Mouse (Mus musculus) sigmoid colon, adult 10 weeks (tissue): ENCODE results near the gene Gm17555. TPM values are rescaled to one million over a fixed set of nuclear protein-coding genes. Genes with fewer than 3 reads are reported as not detected.

Source experiments
- polyA plus RNA-seq: library from polyadenylated mRNA; stranded (reverse); fragments of 350-450 nt; fragmentation: Illumina TruSeq; extraction: RNeasy Lipid Tissue Mini Kit (QIAGEN cat#74804); gene quantifications from one replicate; pipeline ENCODE4 v1.2.3, GENCODE M21; 2014; ENCODE audit warnings: low read depth, low replicate concordance

Gene Gm17555
- not detected for polyA plus RNA-seq

DNA sequence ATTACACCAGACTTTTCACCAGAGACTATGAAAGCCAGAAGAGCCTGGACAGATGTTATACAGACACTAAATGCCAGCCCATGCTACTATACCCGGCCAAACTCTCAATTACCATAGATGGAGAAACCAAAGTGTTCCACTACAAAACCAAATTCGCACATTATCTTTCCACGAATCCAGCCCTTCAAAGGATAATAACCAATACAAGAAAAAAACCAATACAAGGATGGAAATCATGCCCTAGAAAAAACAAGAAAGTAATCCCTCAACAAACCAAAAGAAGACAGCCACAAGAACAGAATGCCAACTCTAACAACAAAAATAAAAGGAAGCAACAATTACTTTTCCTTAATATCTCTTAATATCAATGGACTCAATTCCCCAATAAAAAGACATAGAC is at the start of gene Gm17555:
Gene Gm17555, plus strand, starts transcription at position 301 of the 400 bp plus-strand sequence.

Other genes starting within 250 kb of the Gm17555 start
- gene Fgf7, start 180.4 kb upstream of the Gm17555 start, polyA plus RNA-seq = 33.9 TPM
- gene Fam227b, start 63.1 kb upstream of the Gm17555 start, polyA plus RNA-seq = not detected
- 10.4 TPM for gene Dtwd1, start 63.0 kb upstream of the Gm17555 start, polyA plus RNA-seq